Mouse (Mus musculus) midbrain, embryonic 12.5 days (tissue): ENCODE results near the gene Syn1. TPM values are rescaled to one million over a fixed set of nuclear protein-coding genes. Genes with fewer than 3 reads are reported as not detected.

ENCODE experiments used
- ATAC-seq: fragments of 200-750 bp; cut with Nextera tagmentation; 2 replicates; pipeline ENCODE4 v1.8.0; 2017; ENCODE audit warnings: low read depth, moderate TSS enrichment, moderate library complexity; ENCODE audit not compliant: low FRiP score
- H3K27ac ChIP-seq: fragments of 300-500 bp; sonication (generic); replicated peaks from 2 replicates; pipeline ENCODE4 v1.5.1; 2016; ENCODE audit warnings: mild to moderate bottlenecking
- H3K27me3 ChIP-seq: fragments of 300-500 bp; sonication (generic); 2 replicates; pipeline ENCODE4 v1.6.1; 2016; ENCODE audit warnings: mild to moderate bottlenecking
- H3K36me3 ChIP-seq: fragments of 300-500 bp; sonication (generic); 2 replicates; pipeline ENCODE4 v1.6.1; 2016
- H3K4me1 ChIP-seq: fragments of 300-500 bp; sonication (generic); 2 replicates; pipeline ENCODE4 v1.6.1; 2016
- H3K4me2 ChIP-seq: fragments of 300-500 bp; sonication (generic); replicated peaks from 2 replicates; pipeline ENCODE4 v1.6.1; 2016; ENCODE audit warnings: mild to moderate bottlenecking, moderate library complexity
- H3K4me3 ChIP-seq: fragments of 300-500 bp; sonication (generic); 2 replicates; pipeline ENCODE4 v1.5.1; 2016; ENCODE audit warnings: mild to moderate bottlenecking
- H3K9ac ChIP-seq: fragments of 300-500 bp; sonication (generic); replicated peaks from 2 replicates; pipeline ENCODE4 v1.6.1; 2016; ENCODE audit warnings: mild to moderate bottlenecking, moderate library complexity
- H3K9me3 ChIP-seq: fragments of 300-500 bp; sonication (generic); 2 replicates; pipeline ENCODE4 v1.6.1; 2016; ENCODE audit warnings: mild to moderate bottlenecking
- WGBS: fragments of 180-500 bp; shearing (Covaris S2); methylation state at CpG from one replicate; pipeline ENCODE4 v1.1.7; 2016; 5-methylcytosine and 5-hydroxymethylcytosine counted together
- microRNA-seq: library from miRNA; unstranded; fragments of <30 nt; microRNA quantifications from one replicate; pipeline ENCODE4, GENCODE M21; 2017
- polyA plus RNA-seq: library from polyadenylated mRNA; unstranded; fragments of >200 nt; fragmentation: Nextera tagmentation; extraction: Ambion mirVana; gene quantifications from 2 replicates; pipeline ENCODE4 v1.2.1, GENCODE M21; 2016

Gene Syn1
- polyA plus RNA-seq, 1 experiment from 2014 or later: 18.5 TPM

DNA sequence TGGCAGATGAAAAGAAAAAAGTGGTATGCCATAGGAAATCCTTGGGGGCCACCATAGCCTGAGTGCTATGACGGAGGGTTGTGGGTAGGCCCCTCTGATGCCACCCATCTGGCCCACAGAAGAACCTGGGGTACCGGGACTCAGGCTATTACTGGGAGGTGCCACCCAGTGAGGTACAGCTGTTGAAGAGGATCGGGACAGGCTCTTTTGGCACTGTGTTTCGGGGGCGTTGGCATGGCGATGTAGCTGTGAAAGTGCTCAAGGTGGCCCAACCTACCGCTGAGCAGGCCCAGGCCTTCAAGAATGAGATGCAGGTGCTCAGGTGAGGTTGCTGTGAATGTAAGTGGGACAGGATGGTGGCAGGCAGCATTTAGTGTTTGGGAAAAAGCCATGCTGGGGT is 67.0 kb downstream of the Syn1 start:
- WGBS: 91% methylated on average over 7 of the region's 7 CpGs
- no peak for ATAC-seq
- Histone ChIP-seq H3K4me1 (peaks cover 11% of the 10 kb centered on the region; the same call in 1 of the 2 replicates), H3K9me3 (no peaks in the 10 kb centered on the region), H3K27ac (no peak overlapping the region), H3K9ac (no peak overlapping the region), H3K4me3 (no peak overlapping the region), H3K36me3 (peaks cover 32% of the 10 kb centered on the region), H3K27me3 (no peaks in the 10 kb centered on the region), H3K4me2 (no peak overlapping the region)

DNA sequence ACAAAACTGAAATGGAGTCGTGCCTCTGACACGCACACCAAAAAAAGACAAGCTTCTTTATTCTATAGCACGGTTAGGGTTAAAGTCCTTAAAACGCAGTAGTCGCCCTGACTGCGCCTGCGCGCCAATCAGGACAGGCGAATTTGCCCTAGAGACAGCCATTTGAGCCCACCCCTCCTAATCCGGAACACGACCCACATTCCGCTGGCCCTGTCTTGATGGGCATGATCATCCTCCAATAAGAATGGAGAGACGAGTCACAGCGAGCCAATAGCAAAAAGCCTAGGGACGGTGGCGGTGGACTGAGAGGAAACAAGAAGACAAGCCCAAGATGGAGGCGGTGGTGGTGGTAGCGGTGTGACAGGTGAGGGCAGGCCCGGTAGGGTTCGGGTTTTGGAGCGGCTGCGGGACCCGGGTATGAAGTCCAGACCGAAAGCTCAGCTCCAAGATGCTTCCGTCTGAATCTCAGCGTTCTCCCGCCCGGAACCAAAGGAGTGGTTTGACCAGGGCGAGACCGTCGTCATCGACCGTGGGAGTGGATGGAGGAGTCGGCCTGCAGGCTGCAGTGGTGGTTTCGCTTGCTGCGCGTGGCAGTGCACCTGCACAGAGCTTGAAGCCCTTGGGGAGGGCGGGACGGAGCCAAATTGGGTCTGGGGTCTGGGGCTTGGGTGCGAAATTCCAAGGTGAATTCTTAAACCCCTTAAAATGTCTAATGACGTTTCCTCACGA is 72.4 kb downstream of the Syn1 start:
- H3K9ac ChIP-seq: peak overlapping the region; percentile 64
- peak overlapping the region; percentile 61 for H3K27ac ChIP-seq

DNA sequence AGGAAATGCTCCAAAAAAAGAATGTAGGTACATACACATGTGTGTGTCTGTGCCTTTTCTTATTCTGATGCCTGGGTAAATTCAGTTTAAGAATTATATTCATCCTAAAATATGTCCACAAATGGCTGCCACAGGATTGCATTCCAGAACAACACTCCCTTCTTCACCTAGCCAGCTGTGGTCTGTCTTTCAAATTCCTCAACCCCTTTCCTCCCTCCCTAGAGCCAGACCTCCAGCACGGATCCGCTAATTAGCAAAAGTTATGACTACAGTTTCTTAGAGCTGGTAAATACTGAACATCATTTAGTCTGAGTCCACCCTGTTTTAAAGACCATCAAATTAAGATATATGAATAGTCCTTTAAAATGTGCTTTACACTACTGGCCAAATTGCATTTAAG is 73.0 kb downstream of the Syn1 start:
- no peaks in the 10 kb centered on the region for H3K27me3 ChIP-seq
- H3K36me3 ChIP-seq: peaks cover 16% of the 10 kb centered on the region
- peak overlapping the region; percentile 55 for H3K4me2 ChIP-seq
- peak overlapping the region; percentile 9; the same call in 1 of the 2 replicates for H3K4me3 ChIP-seq
- H3K9ac ChIP-seq: no peak overlapping the region
- H3K9me3 ChIP-seq: no peaks in the 10 kb centered on the region
- peaks cover 11% of the 10 kb centered on the region; the same call in 1 of the 2 replicates for H3K4me1 ChIP-seq
- 17% methylated on average over 2 of the region's 2 CpGs for WGBS
- ATAC-seq: peak; percentile 14; the same call in 1 of the 2 replicates
- H3K27ac ChIP-seq: peak overlapping the region; percentile 58

More for the DNA sequence above, 72.4 kb downstream of the Syn1 start:
- Histone ChIP-seq H3K4me1 (peaks cover 11% of the 10 kb centered on the region; the same call in 1 of the 2 replicates), H3K4me3 (peak overlapping the region; percentile 66), H3K36me3 (peaks cover 21% of the 10 kb centered on the region), H3K4me2 (peak overlapping the region; percentile 55), H3K27me3 (no peaks in the 10 kb centered on the region), H3K9me3 (no peaks in the 10 kb centered on the region)
- ATAC-seq: peak; percentile 99
- 24% methylated on average over 42 of the region's 42 CpGs for WGBS

DNA sequence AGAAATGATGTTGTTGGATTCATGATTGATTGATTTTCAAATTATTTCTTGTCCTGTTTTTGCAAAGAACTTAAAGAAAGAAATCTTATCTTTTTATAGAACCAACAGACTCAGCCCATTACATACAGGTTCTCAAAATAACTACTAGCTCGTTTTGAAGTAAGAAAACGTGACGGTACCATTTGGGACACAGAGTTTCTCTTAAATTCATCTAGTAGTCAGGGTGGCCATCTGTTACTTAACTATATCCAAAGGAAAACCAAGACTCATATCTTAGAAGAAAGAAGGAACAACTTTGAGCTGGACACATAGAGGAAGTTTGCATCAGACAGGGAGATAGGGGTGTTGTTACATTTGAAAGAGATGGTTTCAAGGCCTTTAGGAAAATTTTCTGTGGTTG is 73.6 kb downstream of the Syn1 start:
- H3K36me3 ChIP-seq: peaks cover 16% of the 10 kb centered on the region
- H3K4me2 ChIP-seq: no peak overlapping the region
- H3K9ac ChIP-seq: no peak overlapping the region
- no peaks in the 10 kb centered on the region for H3K9me3 ChIP-seq
- no peaks in the 10 kb centered on the region for H3K27me3 ChIP-seq
- ATAC-seq: no peak
- no peak overlapping the region for H3K27ac ChIP-seq
- no peak overlapping the region for H3K4me3 ChIP-seq
- WGBS: 95% methylated on average over 3 of the region's 3 CpGs
- peaks cover 11% of the 10 kb centered on the region; the same call in 1 of the 2 replicates for H3K4me1 ChIP-seq

DNA sequence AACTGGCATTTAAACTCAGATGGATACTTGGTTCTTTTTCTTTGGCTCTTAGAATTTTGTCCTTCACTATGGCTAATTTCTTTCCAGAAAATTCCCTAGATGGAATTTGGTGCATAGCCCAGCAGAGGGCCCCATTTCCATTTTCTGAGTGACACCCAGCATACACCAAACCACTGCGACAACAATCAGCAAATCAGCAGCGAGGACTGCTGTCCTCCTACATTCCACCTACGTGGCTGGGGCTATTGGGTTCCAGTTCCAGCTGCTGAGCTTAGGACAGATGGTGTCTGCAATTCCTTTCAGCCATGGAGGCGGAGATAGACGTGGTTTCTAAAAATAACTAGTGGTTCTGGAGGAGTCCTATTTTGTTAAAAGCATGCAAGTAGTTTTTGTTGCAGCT is 91.9 kb downstream of the Syn1 start:
- Histone ChIP-seq H3K9me3 (no peaks in the 10 kb centered on the region), H3K9ac (no peak overlapping the region), H3K4me1 (no peaks in the 10 kb centered on the region), H3K27ac (no peak overlapping the region), H3K36me3 (no peaks in the 10 kb centered on the region), H3K4me3 (no peak overlapping the region), H3K27me3 (no peaks in the 10 kb centered on the region), H3K4me2 (no peak overlapping the region)
- WGBS: 44% methylated on average over 5 of the region's 5 CpGs
- ATAC-seq: no peak; the same call in 1 of the 2 replicates

DNA sequence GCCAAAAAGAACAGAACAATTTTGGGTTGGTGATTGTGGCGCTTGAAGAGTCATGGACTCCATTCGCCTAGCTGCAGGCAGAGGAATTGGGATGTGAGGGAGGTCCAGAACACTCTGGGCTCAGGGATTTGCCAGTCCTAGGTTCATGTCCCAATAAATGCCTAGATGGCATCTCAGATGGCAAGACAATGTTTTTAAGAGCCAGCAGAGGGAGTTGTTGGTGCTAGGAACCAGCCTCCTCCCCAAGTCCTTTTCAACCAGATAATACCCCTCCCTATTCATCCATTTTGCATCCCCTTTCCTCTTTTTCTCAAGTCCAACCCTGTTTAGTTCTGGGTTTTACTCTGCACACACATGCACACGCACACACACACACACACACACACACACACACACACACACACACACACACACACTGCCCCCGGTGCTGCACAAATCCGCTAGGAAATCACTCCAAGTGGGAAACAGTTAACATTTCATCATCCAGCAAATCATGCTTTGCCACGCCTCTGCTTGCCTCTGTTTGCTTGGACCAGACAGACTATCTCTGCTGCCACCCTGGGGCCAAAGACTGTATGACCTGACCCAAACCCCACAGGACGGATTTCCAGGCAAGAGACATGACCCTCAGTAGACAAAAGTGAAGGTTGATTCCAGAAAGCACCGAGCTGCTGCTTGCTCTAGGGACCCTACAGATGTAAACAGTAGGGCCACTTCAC is 100.9 kb downstream of the Syn1 start:
- H3K4me2 ChIP-seq: peak overlapping the region; percentile 47
- WGBS: 57% methylated on average over 8 of the region's 8 CpGs
- ATAC-seq: peak; percentile 44

DNA sequence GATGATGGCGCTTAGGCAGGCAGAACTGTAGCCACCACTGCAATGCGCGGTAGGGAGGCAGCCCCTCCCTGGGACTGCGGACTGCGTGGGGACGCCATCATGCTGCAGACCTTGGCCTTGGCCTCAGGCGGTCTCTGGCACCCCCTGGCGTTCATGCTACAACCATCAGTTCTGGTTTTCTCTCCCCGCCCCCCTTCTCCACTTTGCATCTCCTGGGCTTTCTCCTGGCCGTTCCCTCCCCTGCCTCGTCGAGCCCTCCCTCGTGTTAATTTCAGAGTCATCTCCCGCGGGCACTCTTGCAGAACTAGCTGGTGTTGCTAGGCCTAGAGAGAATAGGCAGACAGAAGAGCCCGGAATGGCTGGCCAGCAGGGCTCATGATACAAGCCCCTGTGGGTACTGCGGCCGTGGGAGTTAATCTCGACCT is 101.6 kb downstream of the Syn1 start:
- 24% methylated on average over 18 of the region's 19 CpGs for WGBS
- peak overlapping the region; percentile 47 for H3K4me2 ChIP-seq
- H3K27ac ChIP-seq: peak overlapping the region; percentile 71
- H3K27me3 ChIP-seq: no peaks in the 10 kb centered on the region
- H3K4me3 ChIP-seq: peak overlapping the region; percentile 27
- peak; percentile 96 for ATAC-seq
- H3K9me3 ChIP-seq: no peaks in the 10 kb centered on the region
- no peak overlapping the region; the same call in 1 of the 2 replicates for H3K9ac ChIP-seq
- H3K4me1 ChIP-seq: peaks cover 3% of the 10 kb centered on the region; the same call in 1 of the 2 replicates
- no peaks in the 10 kb centered on the region for H3K36me3 ChIP-seq

More for the DNA sequence above, 100.9 kb downstream of the Syn1 start:
- Histone ChIP-seq H3K9ac (no peak overlapping the region; the same call in 1 of the 2 replicates), H3K9me3 (no peaks in the 10 kb centered on the region), H3K4me3 (peak overlapping the region; percentile 27), H3K27me3 (no peaks in the 10 kb centered on the region), H3K27ac (peak overlapping the region; percentile 71), H3K4me1 (peaks cover 3% of the 10 kb centered on the region; the same call in 1 of the 2 replicates), H3K36me3 (no peaks in the 10 kb centered on the region)

DNA sequence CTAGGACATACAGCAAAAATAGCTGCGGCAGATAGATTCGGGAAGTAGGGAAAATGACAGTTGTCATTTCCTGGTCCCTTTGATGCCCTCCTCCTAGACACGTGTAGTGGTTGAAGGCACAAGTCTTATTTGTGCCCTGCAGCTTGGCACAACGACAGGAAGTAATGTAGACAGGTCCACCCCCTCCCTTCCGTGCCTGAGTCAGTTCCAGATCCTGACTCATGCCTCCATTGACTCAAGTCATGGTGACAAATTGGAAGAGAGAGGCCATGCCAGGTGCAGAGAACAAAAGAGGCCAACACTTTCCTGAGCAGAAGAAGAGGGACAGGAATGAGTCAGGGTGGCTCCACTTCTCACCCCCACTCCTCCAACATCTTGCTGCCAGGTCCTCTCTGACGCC is 103.8 kb downstream of the Syn1 start:
- Histone ChIP-seq H3K4me3 (no peak overlapping the region), H3K27ac (no peak overlapping the region), H3K9ac (no peak overlapping the region), H3K36me3 (no peaks in the 10 kb centered on the region), H3K9me3 (no peaks in the 10 kb centered on the region), H3K4me2 (no peak overlapping the region), H3K4me1 (peaks cover 3% of the 10 kb centered on the region; the same call in 1 of the 2 replicates), H3K27me3 (no peaks in the 10 kb centered on the region)
- no peak for ATAC-seq
- 78% methylated on average over 6 of the region's 6 CpGs for WGBS

Small RNA genes lying within 50 kb of the gene (microRNA-seq; reads per million reads assigned to microRNA genes)
- gene Gm24824 (not detected), gene Mir5617 (not detected)

Other genes with a start within 250 kb of the Syn1 start
- 136 and 150 TPM in 2 replicates for gene Cdk16, start 233.1 kb downstream of the Syn1 start, polyA plus RNA-seq
- gene Usp11, start 217.1 kb downstream of the Syn1 start, polyA plus RNA-seq: 85.7 and 86.4 TPM in 2 replicates
- 141 and 145 TPM in 2 replicates for gene Araf, start 123.2 kb downstream of the Syn1 start, polyA plus RNA-seq
- 6.9 and 7.9 TPM in 2 replicates for gene Timp1, start 50.8 kb downstream of the Syn1 start, polyA plus RNA-seq
- 4.5 and 5.3 TPM in 2 replicates for gene Cfp, start 10.6 kb upstream of the Syn1 start, polyA plus RNA-seq
- 15.9 and 19.6 TPM in 2 replicates for gene Elk1, start 29.6 kb upstream of the Syn1 start, polyA plus RNA-seq
- gene Uxt, start 41.0 kb upstream of the Syn1 start, polyA plus RNA-seq: 58.2 and 66.4 TPM in 2 replicates
- gene Zfp182, start 141.3 kb upstream of the Syn1 start, polyA plus RNA-seq: 9.0 and 9.4 TPM in 2 replicates
- not detected in 2 replicates for gene Spaca5, start 147.4 kb upstream of the Syn1 start, polyA plus RNA-seq
- 2.9 and 3.3 TPM in 2 replicates for gene Zfp300, start 168.5 kb upstream of the Syn1 start, polyA plus RNA-seq
- not detected in 2 replicates for gene Ssxa1, start 194.8 kb upstream of the Syn1 start, polyA plus RNA-seq